Mouse (Mus musculus) layer of hippocampus, adult 2 months (tissue): ENCODE measurements around the gene 1700001O22Rik. TPM values are rescaled to one million over a fixed set of nuclear protein-coding genes. Genes with fewer than 3 reads are reported as not detected.

ENCODE experiments used
- DNase-seq, 2 experiments: peaks; one replicate each; pipeline ENCODE4 v3.0.0; 2022; ENCODE audit warnings: low spot score in 2 of 2
- H3K27ac ChIP-seq: fragments of 200-600 bp; 2 replicates; pipeline ENCODE4 v1.8.1; 2022
- H3K4me3 ChIP-seq: fragments of 200-600 bp; 2 replicates; pipeline ENCODE4 v1.8.1; 2022; ENCODE audit warnings: mild to moderate bottlenecking
- CTCF ChIP-seq: fragments of 200-600 bp; conservative IDR thresholded peaks from 2 replicates; pipeline ENCODE4 v1.8.1; 2022; ENCODE audit warnings: antibody characterized with exemption, mild to moderate bottlenecking, moderate library complexity
- total RNA-seq, 2 experiments: library from RNA; stranded (reverse); gene quantifications; 2 replicates each; pipeline ENCODE4 v1.2.3; 2021

Gene 1700001O22Rik
- total RNA-seq, 2 experiments from 2014 or later: 4.9 to 5.4 TPM

DNA sequence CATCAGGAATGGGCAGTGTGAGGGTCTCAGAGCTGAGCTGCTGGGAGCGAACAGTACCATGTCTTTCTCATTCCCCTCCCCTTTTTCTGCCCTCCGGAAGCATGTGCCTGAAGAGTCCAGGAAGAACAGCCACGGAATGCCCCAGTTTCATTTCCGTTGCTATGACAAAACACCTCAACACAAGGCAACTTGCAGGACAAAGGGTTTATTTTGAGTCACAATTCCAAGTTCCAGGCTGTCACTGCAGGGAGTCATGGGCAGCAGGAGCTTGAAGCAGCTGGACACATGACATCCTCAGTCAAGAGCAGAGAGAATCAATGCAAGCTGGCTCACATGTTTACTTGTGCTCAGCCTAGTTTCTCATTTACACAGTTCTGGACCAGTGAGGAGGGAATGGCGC is 53.4 kb downstream of the 1700001O22Rik start:
- TF ChIP-seq CTCF: no peak
- no peak overlapping the region for H3K4me3 ChIP-seq
- peak overlapping the region; percentile 79 for H3K27ac ChIP-seq
- no peak for DNase-seq

DNA sequence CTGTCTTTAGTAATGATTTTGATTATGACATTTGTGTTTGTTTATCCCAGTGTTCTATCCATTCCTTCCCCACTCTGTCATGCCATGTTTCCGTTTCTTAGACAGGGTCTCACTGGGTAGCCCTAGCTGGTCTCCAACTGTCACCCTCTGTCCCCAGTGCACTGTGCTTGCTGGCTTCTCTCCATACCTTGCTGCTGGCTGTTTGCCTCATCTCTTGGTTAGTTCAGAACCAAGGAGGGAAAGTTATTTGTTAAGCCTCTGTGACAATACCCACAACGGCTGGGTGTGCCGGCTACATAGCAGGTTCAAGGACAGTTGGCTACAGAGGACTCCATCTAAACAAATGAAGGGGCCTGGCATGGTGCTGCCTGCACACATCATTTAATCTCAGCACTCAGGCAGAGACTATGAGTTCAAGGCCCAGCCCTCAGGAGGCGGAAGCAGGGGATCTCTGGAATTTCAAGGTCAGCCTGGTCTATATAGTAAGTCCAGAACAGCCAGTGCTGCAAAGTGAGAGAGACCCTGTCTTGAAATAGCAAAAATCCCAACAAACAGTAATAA is 55.8 kb downstream of the 1700001O22Rik start:
- DNase-seq: no peak
- TF ChIP-seq CTCF: no peak
- Histone ChIP-seq H3K27ac (no peak overlapping the region), H3K4me3 (no peak overlapping the region)

Other genes starting within 250 kb of the 1700001O22Rik start
- 10 to 100 TPM in 1 of 2 experiments, 1 to 10 TPM in 1; 7.8 to 11.3 TPM for gene Cstad, start 208.6 kb downstream of the 1700001O22Rik start, total RNA-seq
- 10 to 100 TPM; 33.1 to 33.5 TPM for gene Ntmt1, start 4.2 kb upstream of the 1700001O22Rik start, total RNA-seq
- 10 to 100 TPM; 36.7 to 40.8 TPM for gene Asb6, start 26.7 kb upstream of the 1700001O22Rik start, total RNA-seq
- gene Prrx2, start 31.3 kb upstream of the 1700001O22Rik start, total RNA-seq: 1 to 10 TPM; 1.4 to 2.5 TPM
- 1 to 10 TPM; 4.2 to 4.5 TPM for gene Ptges, start 126.2 kb upstream of the 1700001O22Rik start, total RNA-seq
- 10 to 100 TPM; 36.7 to 40.0 TPM for gene Tor1b, start 149.3 kb upstream of the 1700001O22Rik start, total RNA-seq
- gene Tor1a, start 164.3 kb upstream of the 1700001O22Rik start, total RNA-seq: 10 to 100 TPM; 52.4 to 56.7 TPM
- 10 to 100 TPM; 66.8 to 68.5 TPM for gene BC005624, start 178.5 kb upstream of the 1700001O22Rik start, total RNA-seq
- gene Usp20, start 178.6 kb upstream of the 1700001O22Rik start, total RNA-seq: 10 to 100 TPM; 83.9 to 87.1 TPM